Mouse (Mus musculus) forebrain, postnatal 0 days (tissue): Measurements from ENCODE around the gene Nlrc5. TPM values are rescaled to one million over a fixed set of nuclear protein-coding genes. Genes with fewer than 3 reads are reported as not detected.
"Not testable (repeated sequence)": the region's sequence is repeated elsewhere in the genome, so short reads cannot be mapped to it uniquely, and the experiment has no call there.

Experiments used
- ATAC-seq: fragments of 200-750 bp; cut with Nextera tagmentation; 2 replicates; pipeline ENCODE4 v1.8.0; 2017; ENCODE audit warnings: mild to moderate bottlenecking, moderate library complexity
- DNase-seq: peaks from one replicate; pipeline ENCODE4 v3.0.0-alpha.2; 2015
- H3K27ac ChIP-seq: fragments of 300-500 bp; sonication (generic); 2 replicates; pipeline ENCODE4 v1.5.1; 2014; ENCODE audit warnings: low read depth, mild to moderate bottlenecking, antibody characterized with exemption, low read length, moderate library complexity, mixed read lengths
- H3K27me3 ChIP-seq: fragments of 300-500 bp; sonication (generic); 2 replicates; pipeline ENCODE4 v1.6.1; 2014; ENCODE audit warnings: mild to moderate bottlenecking, low read length, mixed read lengths; ENCODE audit not compliant: insufficient read depth
- H3K36me3 ChIP-seq: fragments of 300-500 bp; sonication (generic); 2 replicates; pipeline ENCODE4 v1.6.1; 2014; ENCODE audit warnings: mild to moderate bottlenecking, moderate library complexity; ENCODE audit not compliant: insufficient read depth
- H3K4me1 ChIP-seq: fragments of 300-500 bp; sonication (generic); 2 replicates; pipeline ENCODE4 v1.6.1; 2014; ENCODE audit warnings: antibody characterized with exemption; ENCODE audit not compliant: insufficient read depth
- H3K4me2 ChIP-seq: fragments of 300-500 bp; sonication (generic); 2 replicates; pipeline ENCODE4 v1.6.1; 2014; ENCODE audit warnings: low read depth, mild to moderate bottlenecking, moderate library complexity
- H3K4me3 ChIP-seq: fragments of 300-500 bp; sonication (generic); 2 replicates; pipeline ENCODE4 v1.5.1; 2014; ENCODE audit warnings: low read depth, low read length, mixed read lengths
- H3K9ac ChIP-seq: fragments of 300-500 bp; sonication (generic); 2 replicates; pipeline ENCODE4 v1.6.1; 2014; ENCODE audit warnings: mild to moderate bottlenecking
- H3K9me3 ChIP-seq: fragments of 300-500 bp; sonication (generic); 2 replicates; pipeline ENCODE4 v1.6.1; 2016; ENCODE audit warnings: low read length
- CTCF ChIP-seq: sonication (generic); IDR thresholded peaks from 2 replicates; pipeline ENCODE4 v1.5.1; 2016; ENCODE audit warnings: antibody characterized with exemption, control low read depth, low read depth
- WGBS: fragments of 180-500 bp; shearing (Covaris S2); extraction: QIAGEN DNeasy Blood & Tissue Kit; methylation state at CpG from one replicate; pipeline ENCODE4 v1.1.7; 2014; 5-methylcytosine and 5-hydroxymethylcytosine counted together
- polyA plus RNA-seq: library from polyadenylated mRNA; unstranded; fragments of >200 nt; fragmentation: Nextera tagmentation; extraction: Ambion mirVana; gene quantifications from 2 replicates; pipeline ENCODE4 v1.2.1, GENCODE M21; 2015
- total RNA-seq: library from RNA; depleted of rRNA; stranded (reverse); fragments of >200 nt; gene quantifications from 2 replicates; pipeline ENCODE4 v1.2.3, GENCODE M21; 2014

The Nlrc5 gene
- total and polyA plus RNA-seq, 2 experiments from 2014 or later: 0.36 to 1.6 TPM

DNA sequence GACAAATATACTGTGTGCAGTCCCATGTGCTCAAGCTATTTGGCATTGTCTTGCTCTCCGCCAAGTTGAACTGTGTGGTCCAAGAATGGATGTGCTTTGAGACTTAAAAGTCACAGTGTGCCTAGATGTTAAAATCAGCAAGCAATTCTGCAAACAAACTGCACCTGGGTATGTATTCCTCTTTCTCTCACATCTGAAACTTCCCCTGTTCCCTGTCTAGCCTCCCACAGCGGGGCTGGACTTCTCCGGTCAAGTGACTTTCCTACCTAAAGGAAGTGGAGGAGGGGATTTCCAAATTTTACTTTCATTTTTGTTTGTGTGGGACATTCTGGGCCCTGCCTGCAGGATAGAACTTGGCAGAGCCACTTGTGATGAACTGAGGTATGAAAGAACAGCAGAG lies 9.0 kb downstream of the Nlrc5 start:
- Histone ChIP-seq H3K9ac (no peak overlapping the region), H3K4me3 (no peak overlapping the region), H3K4me1 (no peaks in the 10 kb centered on the region), H3K4me2 (no peak overlapping the region), H3K27me3 (no peaks in the 10 kb centered on the region), H3K36me3 (no peaks in the 10 kb centered on the region), H3K9me3 (no peaks in the 10 kb centered on the region), H3K27ac (no peak overlapping the region)
- no peak for DNase-seq
- ATAC-seq: no peak
- WGBS: 88% methylated on average over 3 of the region's 3 CpGs
- TF ChIP-seq CTCF: no peak

- no peaks in the 10 kb centered on the region for H3K27me3 ChIP-seq
- H3K36me3 ChIP-seq: no peaks in the 10 kb centered on the region
- no peak overlapping the region for H3K4me3 ChIP-seq
- H3K9ac ChIP-seq: no peak overlapping the region
- no peaks in the 10 kb centered on the region for H3K4me1 ChIP-seq
- no peak overlapping the region for H3K4me2 ChIP-seq
- no peak overlapping the region for H3K27ac ChIP-seq
- DNase-seq (no peak), ATAC-seq (no peak)
- H3K9me3 ChIP-seq: no peaks in the 10 kb centered on the region
- 79% methylated on average over 2 of the region's 2 CpGs for WGBS
- TF ChIP-seq CTCF: no peak
These were observed 10.3 kb downstream of the Nlrc5 start for GRCm38 (mm10) chr8:94444480-94444879.

DNA sequence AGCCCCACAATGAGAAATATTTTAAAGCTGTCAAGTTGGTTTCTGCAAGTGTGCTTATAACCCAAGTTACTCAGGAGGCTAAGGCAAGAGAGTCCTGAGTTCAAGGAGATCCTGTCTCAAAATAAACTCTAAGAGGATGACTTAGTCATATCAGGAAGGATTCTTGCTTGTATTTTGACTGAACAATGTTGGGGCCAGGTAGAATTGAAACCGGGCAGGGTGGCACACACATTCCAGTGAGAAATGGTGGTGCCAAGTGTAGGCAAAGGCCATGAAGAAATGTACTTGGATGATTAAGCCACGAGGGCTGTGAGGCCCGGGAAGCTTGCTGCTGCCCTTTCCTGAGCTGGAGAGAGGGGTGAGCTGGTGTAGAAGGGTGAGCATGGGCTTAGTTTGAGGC lies 13.0 kb downstream of the Nlrc5 start:
- Histone ChIP-seq H3K4me2 (no peak overlapping the region), H3K4me3 (no peak overlapping the region), H3K27ac (no peak overlapping the region), H3K36me3 (no peaks in the 10 kb centered on the region), H3K9me3 (no peaks in the 10 kb centered on the region), H3K27me3 (no peaks in the 10 kb centered on the region), H3K9ac (no peak overlapping the region), H3K4me1 (no peaks in the 10 kb centered on the region)
- WGBS: 89% methylated on average over 3 of the region's 3 CpGs
- TF ChIP-seq CTCF: no peak
- DNase-seq: no peak
- ATAC-seq: no peak

DNA sequence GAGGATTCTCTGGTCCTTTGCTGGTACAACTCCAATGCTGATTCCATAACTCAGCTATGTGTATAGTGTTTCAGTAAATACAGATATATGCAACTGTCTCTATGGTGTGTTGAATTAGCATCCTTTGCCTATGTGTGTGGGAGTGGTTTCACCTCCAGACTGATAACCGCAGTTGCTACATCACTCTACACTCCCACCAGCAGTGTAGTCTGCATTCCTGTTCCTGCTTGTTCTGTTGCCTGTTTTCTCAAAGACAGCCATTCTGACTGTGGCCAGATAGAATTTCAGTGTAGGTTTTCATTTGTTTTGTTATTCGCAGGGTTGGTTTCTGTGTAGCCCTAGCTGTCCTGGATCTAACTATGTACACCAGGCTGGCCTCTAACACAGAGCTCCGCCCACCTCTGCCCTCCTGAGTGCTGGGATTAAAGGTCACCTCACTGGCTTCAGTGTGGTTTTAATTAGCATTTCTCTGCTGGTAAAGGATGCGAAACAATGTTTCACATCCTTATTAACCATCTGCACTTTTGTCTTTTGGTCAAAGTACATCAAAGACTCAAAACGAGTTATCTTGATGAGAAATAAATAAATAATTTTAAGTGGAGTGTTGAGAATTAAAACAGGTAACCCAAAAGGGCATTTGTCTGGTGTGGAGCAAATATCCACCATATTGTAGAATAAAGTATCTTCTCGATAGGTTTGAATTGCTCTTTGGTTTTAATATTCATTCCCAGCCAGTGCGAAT lies 13.6 kb downstream of the Nlrc5 start:
- Histone ChIP-seq H3K27me3 (no peaks in the 10 kb centered on the region), H3K4me2 (no peak overlapping the region), H3K27ac (no peak overlapping the region), H3K36me3 (no peaks in the 10 kb centered on the region), H3K9ac (no peak overlapping the region), H3K4me3 (no peak overlapping the region), H3K9me3 (no peaks in the 10 kb centered on the region), H3K4me1 (no peaks in the 10 kb centered on the region)
- no peak for TF ChIP-seq CTCF
- 77% methylated on average over 7 of the region's 7 CpGs for WGBS
- DNase-seq (no peak), ATAC-seq (no peak)

GRCm38 (mm10) chr8:94452991-94453390 lies 18.8 kb downstream of the Nlrc5 start:
- not testable (repeated sequence) for ATAC-seq, H3K36me3 ChIP-seq, H3K4me2 ChIP-seq, H3K9ac ChIP-seq, H3K27ac ChIP-seq, H3K9me3 ChIP-seq, H3K4me3 ChIP-seq, H3K4me1 ChIP-seq, H3K27me3 ChIP-seq, DNase-seq
- WGBS: 91% methylated on average over 15 of the region's 15 CpGs

DNA sequence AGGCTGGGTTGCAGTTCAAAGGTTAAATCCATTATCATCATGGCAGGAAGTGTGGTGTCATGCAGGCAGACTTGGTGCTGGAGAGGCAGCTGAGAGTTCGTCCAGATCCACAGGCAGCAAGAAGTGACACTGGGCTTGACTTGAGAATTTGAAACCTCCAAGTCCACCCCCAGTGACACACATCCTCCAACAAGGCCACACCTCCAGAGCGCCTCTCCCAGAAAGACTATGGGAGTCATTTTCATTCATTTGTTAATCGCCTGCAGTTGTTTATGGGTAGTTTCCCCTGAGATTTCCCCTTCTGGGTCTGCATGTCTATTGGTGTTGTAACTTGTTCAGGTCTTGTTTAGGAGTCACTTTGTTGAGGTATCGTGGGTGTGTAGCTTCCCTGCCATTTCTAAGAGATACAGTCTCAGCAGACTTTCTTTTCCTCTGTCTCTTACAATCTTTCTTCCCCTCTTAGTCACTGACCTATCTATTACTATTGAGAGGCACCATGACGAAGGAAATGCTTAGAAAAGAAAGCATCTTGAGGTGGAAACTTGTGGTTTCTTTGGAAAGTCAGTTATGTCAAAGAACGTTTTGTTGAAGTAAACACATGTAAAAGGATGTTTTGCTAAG lies 19.8 kb downstream of the Nlrc5 start:
- 90% methylated on average over 6 of the region's 6 CpGs for WGBS
- no peak overlapping the region for H3K4me2 ChIP-seq
- no peak overlapping the region for H3K9ac ChIP-seq
- H3K27ac ChIP-seq: no peak overlapping the region
- no peaks in the 10 kb centered on the region for H3K4me1 ChIP-seq
- no peak overlapping the region for H3K4me3 ChIP-seq
- H3K36me3 ChIP-seq: no peaks in the 10 kb centered on the region
- DNase-seq: no peak
- TF ChIP-seq CTCF: no peak
- no peaks in the 10 kb centered on the region for H3K27me3 ChIP-seq
- no peak for ATAC-seq
- H3K9me3 ChIP-seq: no peaks in the 10 kb centered on the region

DNA sequence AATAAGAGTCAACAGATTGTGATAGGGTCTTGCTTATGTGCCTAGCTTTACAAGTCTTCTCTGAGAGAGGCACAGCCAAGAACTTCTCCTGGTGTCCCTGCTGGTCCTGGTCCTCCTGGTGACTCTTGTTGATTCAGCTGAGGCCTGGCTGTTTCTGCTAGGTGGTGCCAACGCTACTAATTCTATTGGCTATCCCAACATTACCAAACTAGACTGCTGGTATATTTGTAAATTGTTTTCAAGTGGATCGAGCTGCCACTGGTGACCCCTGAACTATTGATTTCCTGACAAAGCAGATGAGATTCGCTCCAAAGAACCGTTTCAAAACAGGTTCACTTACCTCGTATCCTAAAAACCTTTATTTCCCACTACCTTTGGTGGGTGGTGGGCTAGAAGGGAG lies 20.7 kb downstream of the Nlrc5 start:
- Histone ChIP-seq H3K9ac (no peak overlapping the region), H3K27me3 (no peaks in the 10 kb centered on the region), H3K4me3 (no peak overlapping the region), H3K27ac (no peak overlapping the region), H3K4me2 (no peak overlapping the region), H3K36me3 (no peaks in the 10 kb centered on the region), H3K9me3 (no peaks in the 10 kb centered on the region), H3K4me1 (no peaks in the 10 kb centered on the region)
- ATAC-seq: no peak
- 87% methylated on average over 5 of the region's 5 CpGs for WGBS
- TF ChIP-seq CTCF: no peak
- no peak for DNase-seq
